Mouse (Mus musculus) heart, embryonic 14.5 days (tissue): Measurements from ENCODE around the gene Cpe. TPM values are rescaled to one million over a fixed set of nuclear protein-coding genes. Genes with fewer than 3 reads are reported as not detected.

ENCODE experiments used
- ATAC-seq: fragments of 200-750 bp; cut with Nextera tagmentation; 2 replicates; pipeline ENCODE4 v1.8.0; 2017; ENCODE audit warnings: low read depth, moderate TSS enrichment; ENCODE audit not compliant: insufficient number of reproducible peaks, insufficient read depth, low FRiP score
- H3K27ac ChIP-seq, 2 experiments: fragments of 200-500 bp in 1 of 2; fragments of 300-500 bp in 1 of 2; sonication (generic) in 1 of 2; replicated peaks in 1 of 2; 2 replicates each; pipeline ENCODE4 v1.5.1; 2012 to 2014; ENCODE audit warnings: low read depth in 2 of 2, low read length in 2 of 2, control low read depth in 1 of 2, mild to moderate bottlenecking in 1 of 2, mixed read lengths in 1 of 2; ENCODE audit not compliant: control insufficient read depth in 1 of 2, insufficient read depth in 1 of 2
- H3K27me3 ChIP-seq: fragments of 300-500 bp; sonication (generic); 2 replicates; pipeline ENCODE4 v1.6.1; 2014; ENCODE audit warnings: mild to moderate bottlenecking, low read length, control low read depth; ENCODE audit not compliant: control insufficient read depth, insufficient read depth
- H3K36me3 ChIP-seq: fragments of 300-500 bp; sonication (generic); 2 replicates; pipeline ENCODE4 v1.6.1; 2014; ENCODE audit warnings: mild to moderate bottlenecking, control low read depth, low read length, mixed read lengths; ENCODE audit not compliant: control insufficient read depth, insufficient read depth
- H3K4me1 ChIP-seq, 2 experiments: fragments of 200-500 bp in 1 of 2; fragments of 300-500 bp in 1 of 2; sonication (generic) in 1 of 2; 2 replicates each; pipeline ENCODE4 v1.6.1; 2012 to 2014; ENCODE audit warnings: low read length in 2 of 2, control low read depth in 1 of 2, mixed read lengths in 1 of 2; ENCODE audit not compliant: control insufficient read depth in 2 of 2, insufficient read depth in 2 of 2
- H3K4me2 ChIP-seq: fragments of 300-500 bp; sonication (generic); 2 replicates; pipeline ENCODE4 v1.6.1; 2014; ENCODE audit warnings: mild to moderate bottlenecking, low read length
- H3K4me3 ChIP-seq, 2 experiments: fragments of 200-500 bp in 1 of 2; fragments of 300-500 bp in 1 of 2; sonication (generic) in 1 of 2; 2 replicates each; pipeline ENCODE4 v1.5.1; 2012 to 2014; ENCODE audit warnings: low read length in 2 of 2, mild to moderate bottlenecking in 2 of 2, control low read depth in 1 of 2, low read depth in 1 of 2, moderate library complexity in 1 of 2; ENCODE audit not compliant: control insufficient read depth in 1 of 2, insufficient read depth in 1 of 2
- H3K9ac ChIP-seq: fragments of 300-500 bp; sonication (generic); 2 replicates; pipeline ENCODE4 v1.6.1; 2014; ENCODE audit warnings: mild to moderate bottlenecking, low read length
- H3K9me3 ChIP-seq: fragments of 300-500 bp; sonication (generic); 2 replicates; pipeline ENCODE4 v1.6.1; 2016; ENCODE audit warnings: low read length, control low read depth; ENCODE audit not compliant: control insufficient read depth
- WGBS: fragments of 180-500 bp; shearing (Covaris S2); extraction: QIAGEN DNeasy Blood & Tissue Kit; methylation state at CpG from one replicate; pipeline ENCODE4 v1.1.7; 2014; 5-methylcytosine and 5-hydroxymethylcytosine counted together
- polyA plus RNA-seq: library from polyadenylated mRNA; unstranded; fragments of >200 nt; fragmentation: Nextera tagmentation; extraction: Ambion mirVana; gene quantifications from 2 replicates; pipeline ENCODE4 v1.2.1, GENCODE M21; 2014

Cpe gene
- polyA plus RNA-seq, 1 experiment from 2014 or later, result 295 TPM

GRCm38 (mm10) chr8:64618618-64619017 is 74.2 kb downstream of the Cpe start:
- no peak for ATAC-seq
- H3K36me3 ChIP-seq, result peaks cover 8% of the 10 kb centered on the region
- WGBS, result 53% methylated on average over 11 of the region's 11 CpGs

GRCm38 (mm10) chr8:64616566-64616965 is 76.3 kb downstream of the Cpe start:
- no peak overlapping the region for H3K4me3 ChIP-seq
- H3K27me3 ChIP-seq, result no peaks in the 10 kb centered on the region
- no peak overlapping the region for H3K9ac ChIP-seq
- peaks cover 14 to 22% of the 10 kb centered on the region in 2 experiments for H3K4me1 ChIP-seq
- ATAC-seq, result no peak
- WGBS, result 78% methylated on average over 3 of the region's 3 CpGs
- peaks cover 8% of the 10 kb centered on the region for H3K36me3 ChIP-seq
- no peak overlapping the region for H3K4me2 ChIP-seq
- H3K9me3 ChIP-seq, result 0 out of 2 replicates have a peak, but pooled peaks cover 2% of the 10 kb centered on the region
- H3K27ac ChIP-seq, result no peak overlapping the region

More at GRCm38 (mm10) chr8:64618618-64619017, 74.2 kb downstream of the Cpe start:
- Histone ChIP-seq H3K27ac (no peak overlapping the region), H3K27me3 (no peaks in the 10 kb centered on the region), H3K4me2 (no peak overlapping the region), H3K9ac (no peak overlapping the region), H3K4me1 (peaks cover 16 to 27% of the 10 kb centered on the region in 2 experiments), H3K9me3 (0 out of 2 replicates have a peak, but pooled peaks cover 2% of the 10 kb centered on the region), H3K4me3 (no peak overlapping the region)

DNA sequence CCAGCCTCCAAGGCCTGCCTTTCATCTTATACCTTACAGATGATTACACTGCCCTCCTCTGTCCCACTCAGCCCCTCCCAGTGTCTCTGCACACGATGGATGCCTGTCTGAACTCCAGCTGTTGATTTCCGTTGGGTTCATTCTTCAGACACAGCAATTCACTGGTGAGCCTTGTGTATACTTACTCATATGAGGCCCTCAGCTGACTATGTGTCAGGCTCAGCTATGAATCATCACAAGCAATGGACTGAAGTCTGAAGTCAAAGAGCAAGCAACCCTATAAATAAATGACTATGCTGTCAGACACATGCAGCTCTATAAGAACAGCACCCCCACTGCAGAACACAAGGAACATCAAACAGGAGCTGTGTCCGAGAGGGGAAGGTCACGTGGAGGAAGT is 77.4 kb downstream of the Cpe start:
- WGBS, result 68% methylated on average over 4 of the region's 4 CpGs

DNA sequence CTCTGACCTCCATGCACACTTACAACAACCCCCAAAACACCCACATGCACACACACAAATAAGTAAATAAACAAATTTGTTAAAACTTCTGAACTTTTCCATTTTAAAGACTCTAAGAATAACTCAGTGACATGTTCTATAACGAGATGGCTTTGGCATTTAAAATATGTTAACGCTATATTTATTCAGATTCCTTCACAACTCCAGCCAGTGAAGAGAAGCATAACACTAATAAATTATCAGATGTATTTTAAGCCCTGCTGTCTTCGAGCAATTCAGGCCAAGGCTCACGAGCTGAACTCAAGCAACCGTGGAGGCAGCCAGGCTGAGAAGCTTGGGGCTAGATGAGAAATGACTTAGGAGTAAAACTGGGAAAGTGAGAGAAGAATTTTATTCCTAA is 79.2 kb downstream of the Cpe start:
- WGBS, result 47% methylated on average over 5 of the region's 5 CpGs

More for the DNA sequence above, 77.4 kb downstream of the Cpe start:
- no peaks in the 10 kb centered on the region for H3K27me3 ChIP-seq
- 0 out of 2 replicates have a peak, but pooled peaks cover 2% of the 10 kb centered on the region for H3K9me3 ChIP-seq
- H3K9ac ChIP-seq, result no peak overlapping the region
- peaks cover 11% of the 10 kb centered on the region for H3K36me3 ChIP-seq
- ATAC-seq, result no peak
- no peak overlapping the region for H3K27ac ChIP-seq
- H3K4me2 ChIP-seq, result no peak overlapping the region
- H3K4me3 ChIP-seq, result no peak overlapping the region
- H3K4me1 ChIP-seq, result peaks cover 11% of the 10 kb centered on the region in 2 experiments

DNA sequence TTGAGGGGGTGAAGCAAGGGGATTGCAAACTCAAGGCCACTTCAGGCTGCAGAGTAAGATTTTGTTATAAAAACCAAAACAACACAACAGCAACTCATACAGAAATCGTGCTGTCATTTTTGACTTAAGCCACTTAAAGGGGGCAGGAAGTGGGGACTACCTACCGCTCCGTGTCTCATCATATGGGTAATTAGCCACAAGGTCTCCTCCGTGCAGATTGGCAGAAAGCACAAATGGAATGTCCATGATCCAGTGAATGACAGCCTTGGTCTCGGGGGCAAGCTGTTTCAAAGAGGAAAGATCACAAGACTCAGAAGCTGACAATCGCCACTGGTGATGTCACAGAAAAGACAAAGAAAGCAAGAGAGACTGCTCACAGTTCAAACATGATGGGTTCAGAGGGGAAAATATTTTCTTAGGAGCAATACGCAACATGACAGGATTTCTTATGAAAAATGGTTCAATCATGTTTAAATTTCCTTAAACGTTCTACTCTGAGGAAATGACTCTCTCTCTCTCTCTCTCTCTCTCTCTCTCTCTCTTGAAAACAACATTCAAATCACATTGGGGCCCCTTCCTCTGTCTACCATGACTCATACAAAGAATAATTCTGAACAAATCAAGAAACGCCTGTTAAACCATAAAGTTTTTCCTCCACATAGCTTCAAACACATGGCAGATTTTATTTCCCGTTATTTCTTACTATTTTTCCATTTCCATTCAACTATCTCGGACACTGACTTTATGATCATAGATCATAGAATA is 81.5 kb downstream of the Cpe start:
- Histone ChIP-seq H3K4me3 (no peak overlapping the region), H3K4me2 (no peak overlapping the region), H3K36me3 (peaks cover 16% of the 10 kb centered on the region), H3K4me1 (peaks cover 0 to 2% of the 10 kb centered on the region in 2 experiments; a peak in 1 of 4 replicates), H3K27ac (no peak overlapping the region), H3K9me3 (0 out of 2 replicates have a peak, but pooled peaks cover 2% of the 10 kb centered on the region), H3K27me3 (no peaks in the 10 kb centered on the region), H3K9ac (no peak overlapping the region)
- WGBS, result 65% methylated on average over 11 of the region's 11 CpGs
- ATAC-seq, result no peak

More for the DNA sequence above, 79.2 kb downstream of the Cpe start:
- no peak for ATAC-seq
- no peak overlapping the region for H3K27ac ChIP-seq
- peaks cover 0 to 2% of the 10 kb centered on the region in 2 experiments; a peak in 1 of 4 replicates for H3K4me1 ChIP-seq
- H3K4me3 ChIP-seq, result no peak overlapping the region
- no peak overlapping the region for H3K4me2 ChIP-seq
- H3K36me3 ChIP-seq, result peaks cover 15% of the 10 kb centered on the region
- no peak overlapping the region for H3K9ac ChIP-seq
- 0 out of 2 replicates have a peak, but pooled peaks cover 2% of the 10 kb centered on the region for H3K9me3 ChIP-seq
- H3K27me3 ChIP-seq, result no peaks in the 10 kb centered on the region

DNA sequence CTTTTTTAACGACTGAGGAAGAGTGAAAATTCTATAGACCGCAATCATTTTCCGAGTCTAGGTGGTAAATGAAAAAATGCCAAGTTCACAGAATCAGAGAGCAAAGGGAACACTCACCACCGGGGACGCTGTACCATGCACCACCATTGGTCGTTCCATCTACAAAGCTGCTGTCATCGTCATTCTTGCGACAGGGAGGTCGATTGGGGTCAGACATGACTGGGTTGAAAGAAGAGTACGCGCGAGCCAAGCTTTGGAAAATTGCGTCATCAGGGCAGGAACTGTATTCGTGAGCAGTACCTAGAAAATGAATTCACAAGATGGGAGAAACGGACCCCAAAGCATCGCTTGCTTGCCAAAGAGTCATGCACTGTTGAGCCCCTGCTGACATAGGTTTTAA is 83.9 kb downstream of the Cpe start:
- WGBS, result 91% methylated on average over 16 of the region's 16 CpGs
- Histone ChIP-seq H3K4me2 (no peak overlapping the region), H3K27me3 (no peaks in the 10 kb centered on the region), H3K9ac (no peak overlapping the region), H3K9me3 (no peaks in the 10 kb centered on the region), H3K4me1 (peaks cover 0 to 2% of the 10 kb centered on the region in 2 experiments; a peak in 1 of 4 replicates), H3K36me3 (peaks cover 30% of the 10 kb centered on the region), H3K4me3 (no peak overlapping the region), H3K27ac (no peak overlapping the region)
- no peak for ATAC-seq

DNA sequence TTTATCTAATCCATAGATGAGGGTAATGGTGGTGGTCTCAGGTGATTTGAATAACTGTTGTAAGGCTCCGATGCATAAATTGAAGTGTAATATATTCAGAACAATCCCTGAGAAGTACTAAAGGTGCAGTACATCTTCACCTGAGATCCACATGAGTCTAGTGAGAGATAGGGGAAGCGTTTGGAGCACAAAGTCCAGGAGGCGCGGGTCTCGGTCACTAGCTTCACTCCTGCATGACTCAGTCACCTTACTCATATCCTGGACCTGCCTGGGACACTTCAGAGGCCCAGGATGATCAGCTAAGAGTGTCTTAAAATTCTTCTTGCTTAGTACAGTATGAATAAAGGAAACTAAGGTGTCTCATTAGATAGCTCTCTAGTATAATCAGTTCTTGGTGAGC is 86.8 kb downstream of the Cpe start:
- Histone ChIP-seq H3K9ac (no peak overlapping the region), H3K27ac (no peak overlapping the region), H3K4me3 (no peak overlapping the region), H3K4me2 (no peak overlapping the region), H3K36me3 (peaks cover 34% of the 10 kb centered on the region), H3K4me1 (no peaks in the 10 kb centered on the region), H3K27me3 (no peaks in the 10 kb centered on the region), H3K9me3 (no peaks in the 10 kb centered on the region)
- 91% methylated on average over 5 of the region's 5 CpGs for WGBS
- no peak for ATAC-seq
